Mouse (Mus musculus) cerebellum, adult 2 months (tissue): ENCODE measurements around the gene Sccpdh.

Experiments
- CTCF ChIP-seq: fragments of 200-500 bp; IDR thresholded peaks from 2 replicates; pipeline ENCODE4 v1.5.1; 2011; ENCODE audit warnings: low read depth, mild to moderate bottlenecking, control low read depth, low read length, moderate library complexity, borderline replicate concordance; ENCODE audit not compliant: insufficient read depth
- POLR2A ChIP-seq: fragments of 200-500 bp; IDR thresholded peaks from 2 replicates; pipeline ENCODE4 v1.6.1; 2011; ENCODE audit warnings: low read length, control low read depth, borderline replicate concordance; ENCODE audit not compliant: insufficient read depth

DNA sequence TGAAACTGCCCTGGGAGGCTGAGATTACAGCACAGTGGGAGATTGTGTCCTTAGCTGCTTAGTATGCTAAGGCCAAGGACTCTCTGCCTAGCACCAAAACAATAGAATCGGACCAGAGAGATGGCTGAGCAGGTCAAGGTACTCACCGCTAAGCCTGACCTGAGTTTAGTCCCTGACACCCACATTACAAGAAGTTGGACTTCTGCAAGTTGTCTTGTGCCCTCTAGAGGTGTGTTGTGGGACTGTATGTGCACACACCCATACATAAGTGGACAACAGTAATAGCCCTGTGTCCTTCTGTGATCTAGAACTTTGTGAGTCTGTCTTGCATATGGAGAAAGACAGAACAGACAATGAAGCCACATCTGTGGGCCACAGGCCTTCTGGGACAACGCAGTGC is 33.9 kb upstream of the Sccpdh start:
- TF ChIP-seq CTCF (no peak), POLR2A (no peak)
